Mouse (Mus musculus) left cerebral cortex, adult 8-10 months (tissue): ENCODE results near the gene Zscan21. TPM values are rescaled to one million over a fixed set of nuclear protein-coding genes. Genes with fewer than 3 reads are reported as not detected.

Source experiments
- DNase-seq, 2 experiments: peaks; one replicate each; pipeline ENCODE4 v3.0.0; 2022; ENCODE audit warnings: low spot score in 2 of 2
- total RNA-seq, 4 experiments: library from RNA; stranded (reverse); gene quantifications; 2 replicates each; pipeline ENCODE4 v1.2.4; 2022

The Zscan21 gene
- total RNA-seq, 4 experiments from 2014 or later, result 15.9 to 17.8 (median 16.3) TPM

DNA sequence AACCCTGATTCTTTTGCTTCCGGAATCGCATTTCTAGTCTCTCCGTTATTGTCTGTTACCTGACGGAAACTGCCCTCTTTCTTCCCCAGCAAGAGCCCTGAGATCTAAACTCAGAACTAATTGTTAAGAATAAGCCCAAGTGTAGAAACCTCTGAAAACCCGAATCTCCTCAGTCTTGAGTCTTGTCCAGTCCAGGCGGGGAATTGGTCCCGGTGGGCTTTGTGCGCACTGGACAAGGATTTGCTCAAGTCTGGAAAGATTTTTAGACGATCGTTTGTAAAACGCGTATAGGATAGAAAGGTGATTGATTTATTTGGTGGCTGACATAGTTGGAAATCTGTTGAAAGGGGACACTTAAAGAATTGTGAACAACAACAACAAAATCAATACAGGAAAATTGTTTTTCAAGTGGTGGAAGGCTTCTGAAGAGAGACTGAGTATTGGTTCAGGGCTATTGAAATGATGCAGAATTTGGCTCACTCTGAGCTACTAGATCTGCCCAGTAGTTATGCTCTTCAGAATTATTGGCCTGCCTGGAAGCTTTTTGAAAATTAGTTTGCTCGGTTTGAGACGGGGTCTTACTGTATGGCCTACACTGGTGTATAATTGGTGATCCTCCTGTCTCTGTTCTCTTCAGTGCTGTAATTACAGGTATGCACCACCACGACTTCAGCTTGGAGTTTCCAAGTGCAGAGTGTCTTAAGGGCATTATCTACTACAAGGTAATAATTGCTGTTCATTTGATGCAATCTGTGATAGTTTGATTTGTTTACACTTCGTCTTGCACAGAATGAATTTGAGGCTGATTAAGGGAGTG lies 704 bp downstream of the Zscan21 start:
- no peak for DNase-seq

DNA sequence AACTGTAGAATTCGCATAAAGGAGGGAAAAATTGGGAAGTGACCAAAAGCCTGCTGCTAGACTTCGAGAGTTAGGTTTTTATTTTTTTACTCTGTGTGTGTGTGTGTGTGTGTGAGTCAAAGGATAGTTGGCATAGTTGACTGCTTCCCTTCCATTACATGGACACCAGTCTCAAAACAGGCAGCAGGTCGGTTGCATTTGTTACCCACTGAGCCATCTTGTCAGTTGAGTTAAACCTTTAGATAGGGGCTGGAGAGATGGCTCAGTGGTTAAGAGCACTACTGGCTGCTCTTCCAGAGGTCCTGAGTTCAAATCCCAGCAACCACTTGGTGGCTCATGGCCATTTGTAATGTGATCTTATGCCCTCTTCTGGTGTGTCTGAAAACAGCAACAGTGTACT lies 1.3 kb downstream of the Zscan21 start:
- DNase-seq, result no peak

DNA sequence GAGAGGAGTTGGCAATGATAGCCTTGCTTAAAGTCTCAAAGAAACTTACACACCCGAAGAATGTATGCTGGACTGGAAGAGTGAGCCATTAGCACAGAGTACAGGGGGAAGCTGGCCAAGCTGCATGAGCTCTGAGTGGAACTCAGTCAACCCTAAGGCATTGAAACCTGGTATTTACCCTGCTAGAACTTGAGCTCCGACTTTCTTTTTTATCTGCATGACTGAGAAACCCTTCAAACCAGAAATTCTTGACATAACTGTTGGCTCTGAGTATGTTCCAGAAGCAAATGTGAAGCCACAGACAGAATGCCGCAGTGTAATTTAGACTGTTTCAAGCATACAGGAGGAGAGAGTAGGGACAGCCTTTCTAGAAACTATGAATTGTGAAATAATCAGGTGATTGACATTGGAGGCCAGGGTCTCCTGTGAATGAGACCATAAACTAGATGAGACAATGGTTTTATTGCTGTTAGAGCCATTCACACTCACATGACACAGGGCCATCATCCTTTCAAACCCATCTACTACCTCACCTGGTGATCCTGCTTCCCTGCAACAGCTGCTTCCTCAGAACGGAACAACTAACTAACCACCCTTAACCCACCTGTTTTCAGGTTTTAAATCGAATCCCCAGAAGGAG lies 15.8 kb downstream of the Zscan21 start:
- DNase-seq, result no peak

DNA sequence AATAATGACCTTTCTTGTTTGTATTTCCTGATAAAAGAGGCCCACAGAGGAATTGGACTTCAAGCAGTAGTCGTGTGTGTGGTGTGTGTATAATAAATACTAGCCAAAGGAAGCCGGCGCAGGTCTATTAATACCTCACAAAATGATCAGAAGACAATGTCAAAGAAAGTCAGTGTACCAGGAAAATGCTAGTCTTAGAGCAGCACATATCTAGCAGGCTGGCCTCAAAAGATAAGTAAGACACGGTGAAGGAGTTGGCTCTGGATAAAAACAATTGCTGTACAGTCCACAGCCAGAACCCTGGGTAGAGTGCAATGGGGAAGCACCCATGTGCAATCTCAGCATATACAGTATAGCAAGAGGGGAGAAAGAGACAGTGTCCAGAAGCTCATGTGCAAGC lies 20.6 kb downstream of the Zscan21 start:
- no peak for DNase-seq

DNA sequence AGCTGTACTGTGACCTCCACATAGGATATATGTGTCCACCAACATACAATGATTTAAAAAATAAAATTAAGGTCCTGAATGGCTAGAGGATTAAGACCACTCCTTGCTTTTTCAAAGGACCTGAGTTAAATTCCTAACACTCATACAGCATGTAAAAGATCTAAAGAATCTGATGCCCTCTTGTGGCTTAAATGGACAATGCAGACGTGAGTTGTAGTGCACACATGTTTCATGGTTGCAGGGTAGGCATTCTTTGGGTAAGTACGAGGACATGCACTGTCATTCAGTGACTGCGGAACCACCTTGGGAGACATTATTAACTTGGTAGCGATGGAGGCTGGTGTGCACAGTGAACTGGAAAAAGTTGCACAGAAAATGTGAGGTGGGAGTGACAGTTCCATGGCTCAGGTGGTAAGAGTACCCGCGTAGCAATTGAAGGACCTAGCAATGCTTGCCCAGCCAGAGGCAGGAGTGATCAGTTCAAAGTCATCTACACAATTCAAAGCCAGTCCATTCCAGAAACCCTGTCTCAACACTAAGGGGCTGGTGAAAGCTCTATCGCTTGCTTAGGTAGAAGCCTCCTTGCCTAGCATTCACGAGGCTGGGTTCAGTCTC lies 21.3 kb downstream of the Zscan21 start:
- no peak for DNase-seq

DNA sequence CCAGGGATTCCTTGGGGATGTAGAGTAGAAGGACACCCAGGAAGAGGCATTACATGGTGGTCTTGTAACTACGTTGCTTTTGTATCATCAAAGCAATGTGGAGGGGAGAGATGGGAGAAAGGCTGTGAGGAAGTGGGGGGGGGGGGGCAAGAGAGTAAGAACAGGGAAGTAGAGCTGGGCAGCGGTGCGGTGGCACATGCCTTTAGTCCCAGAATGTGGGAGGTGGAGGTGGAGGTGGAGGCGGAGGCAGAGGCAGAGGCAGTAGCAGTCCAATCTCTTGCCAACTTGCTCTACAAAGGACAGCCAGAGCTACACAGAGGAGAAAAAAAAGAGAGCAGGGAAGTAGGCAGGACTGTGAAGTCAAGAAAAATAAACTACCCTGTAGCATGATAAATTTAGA lies 21.9 kb downstream of the Zscan21 start:
- DNase-seq, result no peak

DNA sequence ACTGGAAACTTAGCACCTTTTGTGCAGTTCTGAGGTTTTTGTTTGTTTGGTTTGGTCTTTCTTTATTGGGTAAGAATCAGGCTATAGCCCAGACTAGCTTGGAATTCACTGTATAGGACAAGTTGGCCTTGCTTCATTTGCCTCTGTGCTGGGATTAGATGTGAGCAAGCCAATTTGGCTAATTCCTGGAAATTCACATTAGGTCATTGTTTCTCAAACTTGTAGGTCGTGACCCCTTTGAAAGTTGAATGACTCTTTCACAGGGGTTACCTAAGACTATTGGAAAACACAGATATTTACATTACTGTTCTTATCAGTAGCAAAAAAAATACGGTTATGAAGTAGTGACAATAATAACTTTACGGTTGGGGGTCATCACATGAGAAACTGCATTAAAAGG lies 37.7 kb downstream of the Zscan21 start:
- DNase-seq, result no peak

DNA sequence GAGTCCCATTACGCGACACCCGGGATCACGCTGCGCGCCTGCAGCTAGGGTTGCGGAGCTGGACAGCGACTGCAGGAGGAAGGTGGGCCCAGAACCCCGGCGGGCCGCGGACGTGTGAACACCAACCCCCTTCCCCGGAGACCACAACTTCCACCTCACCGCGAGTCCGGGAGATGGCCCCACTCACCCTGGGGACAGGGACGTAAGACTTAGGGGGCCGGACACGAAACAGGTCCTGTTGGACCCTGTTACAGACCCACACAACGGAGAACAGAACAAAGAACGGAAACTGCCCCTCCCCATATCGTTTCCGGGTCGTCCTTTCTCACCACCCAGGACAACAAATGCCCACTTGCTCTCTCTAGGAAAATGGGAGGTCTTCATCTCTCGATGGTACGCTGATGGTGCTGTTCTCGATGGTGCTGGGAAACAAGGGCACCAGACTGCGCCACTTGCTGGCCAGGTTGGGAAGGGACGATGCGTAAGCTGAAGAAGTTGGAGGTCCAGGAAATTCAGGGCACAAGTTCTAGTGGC lies 38.8 kb downstream of the Zscan21 start, which contains the start of gene Zfp113:
Zfp113 (minus strand) TSS at position 302 of the 534 bp plus-strand sequence.
- DNase-seq, result peak; percentile 75 to 92

DNA sequence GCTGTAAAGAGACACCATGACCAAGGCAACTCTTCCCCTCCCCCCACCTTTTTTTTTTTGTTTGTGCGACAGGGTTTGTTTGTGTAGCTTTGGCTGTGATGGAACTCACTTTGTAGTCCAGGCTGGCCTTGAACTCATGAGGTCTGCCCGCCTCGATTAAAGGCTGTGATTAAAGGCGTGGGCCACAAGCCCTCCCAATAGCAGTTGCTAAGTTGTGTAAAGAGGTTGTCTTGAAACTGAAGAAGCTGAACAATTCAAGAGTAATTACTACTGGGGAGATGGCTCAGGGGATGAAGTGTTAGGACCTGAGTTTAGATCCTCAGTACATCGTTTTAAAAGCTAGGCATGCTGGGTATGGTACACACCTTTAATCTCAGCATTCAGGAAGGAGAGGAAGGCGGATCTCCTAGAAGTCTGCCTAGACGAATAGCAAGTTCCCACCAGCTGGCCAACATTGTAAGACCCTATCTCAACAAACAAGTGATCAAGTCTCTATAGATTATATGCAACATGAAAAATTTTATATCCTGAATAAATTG lies 43.6 kb downstream of the Zscan21 start:
- no peak for DNase-seq

DNA sequence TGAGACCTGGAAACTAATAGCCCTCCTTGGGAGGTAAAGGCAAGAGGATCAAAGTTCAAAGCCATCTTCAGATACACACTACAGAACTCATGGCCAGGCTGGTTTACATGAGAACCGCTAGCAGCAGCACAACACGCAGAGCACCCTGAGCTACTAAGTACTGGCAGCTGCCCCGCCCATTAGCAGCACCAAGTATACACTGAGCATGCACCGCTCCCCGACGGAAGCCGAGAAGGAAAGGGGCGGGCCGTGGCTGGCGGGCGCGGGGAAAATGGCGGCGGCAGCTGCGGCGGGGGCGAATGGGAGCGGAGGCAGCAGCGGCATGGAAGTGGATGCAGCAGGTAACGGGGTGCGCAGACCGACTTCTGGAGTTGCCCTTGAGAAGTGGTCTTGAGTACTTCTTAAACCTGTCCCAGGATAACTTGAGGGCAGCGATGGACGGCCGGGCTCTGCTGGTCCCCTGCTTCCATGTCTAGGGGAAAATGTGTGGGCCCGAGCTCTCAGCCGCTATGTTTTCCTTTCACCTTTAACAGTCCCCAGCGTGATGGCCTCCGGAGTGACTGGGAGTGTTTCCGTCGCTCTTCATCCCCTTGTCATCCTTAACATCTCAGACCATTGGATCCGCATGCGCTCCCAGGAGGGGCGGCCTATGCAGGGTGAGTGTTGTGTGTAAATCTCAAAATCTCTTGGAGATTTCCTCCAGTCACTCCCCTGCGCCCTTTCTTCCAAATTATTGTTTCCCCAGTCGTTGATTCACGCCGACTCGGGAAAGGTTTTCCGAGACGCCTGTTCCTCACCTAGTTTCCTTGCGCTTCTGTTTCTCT lies 44.4 kb downstream of the Zscan21 start, which contains the start of gene Cops6:
Cops6 (plus strand) TSS at position 230 of the 824 bp plus-strand sequence.
- peak; percentile 90 to 93 for DNase-seq

DNA sequence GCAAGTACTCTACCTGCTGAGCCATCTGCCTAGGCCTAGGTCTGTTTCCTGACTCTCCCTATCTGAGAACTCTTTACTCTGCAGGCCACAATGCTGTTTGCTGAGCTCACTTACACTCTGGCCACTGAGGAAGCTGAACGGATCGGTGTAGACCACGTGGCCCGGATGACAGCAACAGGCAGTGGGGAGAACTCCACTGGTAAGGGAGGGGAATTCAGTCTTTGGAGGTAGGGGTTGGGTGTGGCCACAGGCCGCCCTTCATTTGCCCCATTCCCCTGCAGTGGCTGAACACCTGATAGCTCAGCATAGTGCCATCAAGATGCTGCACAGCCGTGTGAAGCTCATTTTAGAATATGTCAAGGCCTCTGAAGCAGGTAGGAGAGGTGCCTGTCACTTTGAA lies 46.3 kb downstream of the Zscan21 start:
- no peak for DNase-seq

DNA sequence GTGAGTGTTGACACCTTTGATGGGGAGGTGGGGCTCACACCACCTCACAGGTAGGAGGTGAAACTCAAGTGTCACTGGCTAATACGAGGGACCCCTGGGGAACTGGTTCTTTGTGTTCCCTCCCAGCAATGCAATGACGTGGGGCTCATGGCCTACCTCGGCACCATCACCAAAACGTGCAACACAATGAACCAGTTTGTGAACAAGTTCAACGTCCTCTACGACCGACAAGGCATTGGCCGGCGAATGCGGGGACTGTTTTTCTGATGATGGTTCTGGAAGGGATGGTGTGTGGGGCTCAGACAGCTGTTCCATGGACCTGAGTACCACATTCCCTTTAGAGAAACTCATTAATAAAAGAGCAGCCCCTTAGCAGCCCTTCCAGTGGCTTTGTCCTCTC lies 46.9 kb downstream of the Zscan21 start:
- DNase-seq, result no peak

DNA sequence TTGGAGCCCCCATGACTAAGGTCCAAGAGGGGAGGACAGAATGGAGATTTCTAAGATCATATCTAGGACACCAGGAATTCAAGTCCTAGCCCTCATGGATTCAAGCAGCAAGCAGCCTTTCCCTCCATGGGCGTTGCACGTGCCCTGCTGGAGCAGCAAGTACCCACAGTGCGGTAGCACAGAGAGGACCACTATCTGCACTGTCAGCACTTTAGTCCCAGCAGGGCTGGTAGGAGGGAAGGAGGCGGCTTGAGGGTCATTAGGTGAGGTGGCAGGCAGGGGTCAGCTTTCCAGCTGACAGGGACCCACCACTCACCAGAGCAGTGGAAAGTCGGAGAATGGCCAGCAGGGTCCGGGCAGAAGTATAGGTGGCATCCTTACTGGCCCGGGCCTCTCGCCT lies 48.9 kb downstream of the Zscan21 start:
- DNase-seq, result no peak

DNA sequence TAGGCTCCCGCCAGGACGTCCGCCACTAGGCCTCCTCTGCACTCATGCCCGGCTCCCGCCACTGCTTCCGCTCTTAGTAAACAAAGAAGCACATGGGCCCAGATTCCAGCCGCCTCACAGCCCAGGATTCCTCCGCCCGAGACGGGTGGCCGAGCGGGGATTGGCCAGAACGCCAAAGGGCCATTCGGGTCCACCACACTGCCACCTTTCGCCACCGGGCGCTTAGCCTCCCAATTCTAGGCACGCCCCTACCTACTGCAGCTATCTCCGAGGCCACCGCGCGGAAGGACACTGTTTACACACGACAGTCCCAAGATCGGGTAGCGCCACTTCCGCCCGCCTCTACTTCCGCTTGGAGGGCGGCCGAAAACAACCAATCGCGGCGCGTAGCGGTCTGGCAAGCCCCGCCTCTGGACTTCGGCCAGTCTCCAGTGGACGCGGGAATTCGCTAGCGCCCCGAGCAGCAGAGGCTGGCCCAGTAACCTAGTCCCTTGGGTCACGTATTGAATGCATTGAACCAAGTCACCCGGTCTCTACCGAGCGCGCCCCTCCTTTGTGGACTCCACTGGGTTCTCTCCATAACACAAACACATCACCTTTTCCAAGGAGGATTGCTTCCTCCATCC lies 54.3 kb downstream of the Zscan21 start:
- peak; percentile 90 to 92 for DNase-seq

DNA sequence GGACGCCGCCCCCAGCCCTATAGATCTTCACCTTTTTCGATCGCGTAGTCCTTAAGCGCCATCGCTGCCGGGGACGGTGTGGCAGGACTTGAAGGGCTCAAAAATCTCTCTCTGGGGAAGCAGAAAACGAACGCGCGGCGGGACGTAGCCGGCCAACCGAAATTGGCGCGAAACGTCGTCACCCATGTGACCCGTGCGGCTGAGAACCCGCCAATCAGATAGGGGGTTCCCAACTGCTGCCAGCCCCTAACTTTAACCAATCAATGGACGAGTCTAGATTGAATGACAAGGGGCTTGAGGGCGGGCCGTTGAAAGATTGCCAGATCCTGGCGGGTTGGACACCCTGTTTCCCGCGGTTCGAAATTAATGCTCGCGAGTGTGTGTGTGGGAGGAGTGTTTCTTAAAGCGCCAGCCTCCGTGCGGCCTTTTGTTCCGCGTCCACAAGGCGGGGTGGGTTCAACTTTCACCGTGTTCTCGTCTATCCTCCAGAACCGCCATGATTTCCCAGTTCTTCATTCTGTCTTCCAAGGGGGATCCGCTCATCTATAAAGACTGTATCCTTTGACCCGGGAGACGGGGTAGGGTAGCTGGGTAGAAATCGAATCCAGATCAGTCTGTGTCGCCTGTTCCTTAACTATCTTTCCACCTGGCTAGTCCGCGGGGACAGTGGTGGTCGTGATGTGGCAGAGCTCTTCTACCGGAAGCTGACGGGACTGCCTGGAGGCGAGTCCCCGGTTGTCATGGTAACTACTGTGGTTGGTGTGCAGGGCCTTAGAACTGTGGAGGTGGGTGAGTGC lies 55.2 kb downstream of the Zscan21 start, which contains the start of the genes Ap4m1 and Mcm7:
Ap4m1 (plus strand) TSS at position 308 of the 797 bp plus-strand sequence.
Mcm7 (minus strand) TSS at position 728 of the 797 bp plus-strand sequence.
- DNase-seq, result peak; percentile 97

DNA sequence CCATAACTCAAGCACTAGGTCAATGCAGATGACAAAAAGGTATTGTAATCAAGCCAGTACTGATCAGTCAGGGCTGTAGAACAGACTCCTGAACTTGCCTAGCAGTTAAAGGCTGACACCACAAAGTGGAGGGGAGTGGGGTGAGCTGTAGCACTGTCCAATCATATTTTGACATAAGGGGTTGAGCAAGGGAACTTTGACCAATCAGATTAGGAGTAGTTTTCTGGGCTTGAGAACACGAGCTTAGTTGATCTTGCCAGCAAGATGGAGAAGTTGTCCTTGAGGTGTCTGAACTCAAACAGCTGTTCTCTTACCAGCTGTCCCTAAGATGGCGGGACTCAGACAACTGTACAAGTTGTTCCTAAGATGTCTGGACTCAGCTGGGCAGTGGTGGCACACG lies 56.5 kb downstream of the Zscan21 start:
- DNase-seq, result no peak
